Mouse (Mus musculus): ENCODE data around the gene Emc10. TPM values are rescaled to one million over a fixed set of nuclear protein-coding genes. Genes with fewer than 3 reads are reported as not detected.

Emc10 gene
- polyA plus RNA-seq, 1 experiment = 188 TPM

DNA sequence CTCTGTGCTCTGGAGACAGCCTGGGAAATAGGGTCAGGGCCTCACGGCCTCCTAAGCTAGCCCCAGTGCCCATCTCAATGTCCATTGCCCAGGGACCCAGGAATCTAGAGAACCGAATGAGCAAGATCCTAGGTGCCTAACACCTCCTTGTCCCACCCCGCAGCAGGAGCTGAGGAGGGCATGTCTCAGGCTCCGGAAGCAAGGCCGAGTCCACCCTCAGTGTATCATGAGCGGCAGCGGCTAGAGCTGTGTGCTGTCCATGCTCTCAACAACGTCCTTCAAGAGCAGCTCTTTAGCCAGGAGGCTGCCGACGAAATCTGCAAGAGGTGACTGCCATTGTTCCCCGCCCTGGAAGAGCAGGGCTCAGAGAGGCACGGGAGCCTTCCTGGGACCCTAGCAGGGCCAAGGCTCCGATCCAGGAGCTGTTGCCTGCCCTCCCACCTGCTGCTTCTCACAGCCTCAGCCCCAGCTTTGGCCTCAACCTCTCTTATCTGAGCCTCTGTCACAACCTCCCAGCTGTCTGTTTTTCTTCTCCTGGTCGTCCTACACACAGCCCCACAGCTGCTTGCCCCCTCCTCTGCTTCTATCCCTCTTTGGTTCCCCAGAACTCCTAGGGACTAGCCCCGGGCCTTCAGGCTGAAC, 27.6 kb downstream of the Emc10 start:
- TF ChIP-seq CTCF (IDR thresholded peaks at IDR 0.05; ENCODE audit: extremely low read depth, insufficient read depth, insufficient read length, insufficient replicate concordance) = no peak
- H3K4me3 ChIP-seq (ENCODE audit: extremely low read depth, insufficient read depth, insufficient read length) = peak overlapping the region; percentile 77
- 0 out of 2 replicates have a peak, but pooled peaks cover 4% of the 10 kb centered on the region for H3K4me1 ChIP-seq (ENCODE audit: control insufficient read depth, insufficient read depth, insufficient read length)
- H3K27ac ChIP-seq (ENCODE audit: insufficient read depth, low read length) = peak overlapping the region; percentile 6; the same call in 1 of the 2 replicates
- no peaks in the 10 kb centered on the region for H3K27me3 ChIP-seq (ENCODE audit: control insufficient read depth, insufficient read depth, low read length)
- H3K36me3 ChIP-seq (ENCODE audit: control insufficient read depth, insufficient read depth, low read length) = no peaks in the 10 kb centered on the region
- 85% methylated on average over 15 of the region's 15 CpGs for WGBS
- DNase-seq (ENCODE audit: low read depth in 1 of 2, low spot score in 2 of 2) = no peak

DNA sequence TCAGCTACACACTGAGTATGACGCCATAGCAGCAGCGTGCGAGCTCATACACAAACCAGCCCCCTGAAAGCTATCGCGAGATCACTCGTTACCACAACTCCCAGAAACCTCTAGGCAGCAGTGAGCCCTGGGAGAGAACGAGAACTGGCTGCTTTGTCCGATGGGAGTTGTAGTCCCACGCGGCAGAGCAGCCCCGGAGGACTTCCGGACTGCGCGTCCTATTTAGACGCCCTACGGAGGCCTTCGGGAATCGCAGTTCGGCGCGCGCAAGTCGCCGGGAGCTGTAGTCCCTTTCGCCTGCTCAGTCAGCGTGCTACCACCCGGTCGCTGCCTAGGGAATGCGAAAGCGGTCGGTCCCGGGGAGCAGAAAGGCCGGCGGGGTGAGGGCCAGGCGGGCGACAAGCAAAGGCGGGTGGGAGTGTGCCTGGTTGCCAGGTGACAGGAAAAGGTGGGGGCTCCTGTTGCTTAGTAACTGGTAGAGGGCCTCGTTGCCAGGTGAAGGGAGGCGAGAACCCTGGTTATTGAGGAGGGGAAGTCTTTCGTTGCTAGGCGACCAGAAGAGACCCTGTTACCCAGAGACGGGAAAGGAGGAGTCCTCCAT, 28.4 kb downstream of the Emc10 start, which contains the start of gene Josd2:
Gene Josd2 (plus strand): TSS at position 170 of the 601 bp plus-strand sequence.
- Histone ChIP-seq H3K27ac (ENCODE audit: insufficient read depth, low read length) (peak within 1 kb of the TSS; percentile 54), H3K4me1 (ENCODE audit: control insufficient read depth, insufficient read depth, insufficient read length) (0 out of 2 replicates have a peak, but pooled peaks cover 4% of the 10 kb centered on the region), H3K4me3 (ENCODE audit: extremely low read depth, insufficient read depth, insufficient read length) (peak within 1 kb of the TSS; percentile 77), H3K27me3 (ENCODE audit: control insufficient read depth, insufficient read depth, low read length) (no peaks in the 10 kb centered on the region), H3K36me3 (ENCODE audit: control insufficient read depth, insufficient read depth, low read length) (no peaks in the 10 kb centered on the region)
- peak; percentile 90 to 95 for DNase-seq (ENCODE audit: low read depth in 1 of 2, low spot score in 2 of 2)
- under 1% methylated on average over 42 of the region's 42 CpGs for WGBS
- TF ChIP-seq POLR2A (IDR thresholded peaks at IDR 0.05; ENCODE audit: low read depth, low read length) (peak; percentile 11; the same call in 1 of the 2 replicates), CTCF (IDR thresholded peaks at IDR 0.05; ENCODE audit: extremely low read depth, insufficient read depth, insufficient read length, insufficient replicate concordance) (no peak)

DNA sequence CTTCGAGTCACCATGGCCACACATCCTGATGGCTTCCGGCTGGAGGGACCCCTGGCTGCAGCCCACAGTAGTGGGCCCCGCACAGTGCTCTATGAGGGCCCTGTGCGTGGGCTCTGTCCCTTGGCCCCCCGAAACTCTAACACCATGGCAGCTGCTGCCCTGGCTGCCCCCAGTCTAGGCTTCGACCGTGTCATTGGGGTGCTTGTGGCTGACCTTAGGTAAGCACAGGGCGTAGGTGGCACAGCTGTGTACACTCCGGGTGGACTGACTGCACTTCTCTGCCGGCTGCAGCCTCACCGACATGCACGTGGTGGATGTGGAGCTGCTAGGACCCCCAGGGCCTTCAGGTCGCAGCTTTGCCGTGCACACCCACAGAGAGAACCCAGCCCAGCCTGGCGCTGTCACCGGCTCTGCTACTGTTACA, 29.4 kb downstream of the Emc10 start:
- 0 out of 2 replicates have a peak, but pooled peaks cover 4% of the 10 kb centered on the region for H3K4me1 ChIP-seq (ENCODE audit: control insufficient read depth, insufficient read depth, insufficient read length)
- no peak overlapping the region for H3K4me3 ChIP-seq (ENCODE audit: extremely low read depth, insufficient read depth, insufficient read length)
- H3K27me3 ChIP-seq (ENCODE audit: control insufficient read depth, insufficient read depth, low read length) = peaks cover 8% of the 10 kb centered on the region; the same call in 1 of the 2 replicates
- TF ChIP-seq POLR2A (IDR thresholded peaks at IDR 0.05; ENCODE audit: low read depth, low read length) = no peak
- no peak for TF ChIP-seq CTCF (IDR thresholded peaks at IDR 0.05; ENCODE audit: extremely low read depth, insufficient read depth, insufficient read length, insufficient replicate concordance)
- no peak overlapping the region for H3K27ac ChIP-seq (ENCODE audit: insufficient read depth, low read length)
- WGBS = 94% methylated on average over 16 of the region's 16 CpGs
- no peak for DNase-seq (ENCODE audit: low read depth in 1 of 2, low spot score in 2 of 2)
- H3K36me3 ChIP-seq (ENCODE audit: control insufficient read depth, insufficient read depth, low read length) = no peaks in the 10 kb centered on the region

DNA sequence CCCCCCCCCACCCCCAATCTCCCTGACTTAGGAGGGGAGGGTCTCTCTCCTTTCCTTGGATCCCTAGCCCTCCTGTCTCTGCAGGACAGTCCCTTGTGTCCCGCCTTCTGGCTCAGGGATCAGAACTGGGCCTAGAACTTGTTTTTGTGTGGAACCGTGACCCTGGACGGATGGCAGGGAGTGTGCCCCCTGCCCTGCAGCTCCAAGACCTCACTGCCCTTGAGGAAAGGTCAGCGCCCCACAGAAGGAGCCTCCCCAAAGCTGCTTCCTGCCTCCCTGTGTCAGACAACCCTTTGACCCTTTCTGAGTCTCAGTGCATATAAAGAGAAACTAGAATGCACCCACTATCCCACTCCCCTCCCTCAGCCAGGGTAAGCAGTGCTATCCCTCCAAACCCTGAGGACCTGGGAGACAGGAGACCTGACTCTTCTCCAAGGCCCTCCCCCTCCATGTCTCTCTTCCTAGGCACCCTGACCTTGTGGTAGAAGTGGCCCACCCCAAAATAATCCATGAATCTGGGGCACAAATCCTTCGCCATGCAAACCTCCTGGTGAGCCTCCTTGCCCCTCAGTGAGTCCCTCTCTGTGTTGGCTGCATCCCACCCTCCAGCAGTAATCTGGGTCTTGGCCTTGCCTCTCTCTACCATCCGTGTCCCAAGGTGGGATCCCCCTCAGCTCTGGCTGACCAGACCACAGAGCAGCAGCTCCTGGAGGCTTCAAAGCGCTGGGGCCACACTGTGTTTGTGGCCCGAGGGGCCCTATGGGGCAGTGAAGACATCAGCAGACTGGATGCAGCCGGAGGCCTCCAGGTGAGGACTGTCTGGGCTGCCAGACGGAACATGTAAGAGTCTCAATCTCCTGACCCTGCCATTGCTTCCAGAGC, 30.1 kb downstream of the Emc10 start:
- H3K4me1 ChIP-seq (ENCODE audit: control insufficient read depth, insufficient read depth, insufficient read length) = 0 out of 2 replicates have a peak, but pooled peaks cover 4% of the 10 kb centered on the region
- no peak for TF ChIP-seq POLR2A (IDR thresholded peaks at IDR 0.05; ENCODE audit: low read depth, low read length)
- TF ChIP-seq CTCF (IDR thresholded peaks at IDR 0.05; ENCODE audit: extremely low read depth, insufficient read depth, insufficient read length, insufficient replicate concordance) = no peak
- H3K27ac ChIP-seq (ENCODE audit: insufficient read depth, low read length) = no peak overlapping the region
- peaks cover 8% of the 10 kb centered on the region; the same call in 1 of the 2 replicates for H3K27me3 ChIP-seq (ENCODE audit: control insufficient read depth, insufficient read depth, low read length)
- 85% methylated on average over 10 of the region's 10 CpGs for WGBS
- no peak for DNase-seq (ENCODE audit: low read depth in 1 of 2, low spot score in 2 of 2)
- no peak overlapping the region for H3K4me3 ChIP-seq (ENCODE audit: extremely low read depth, insufficient read depth, insufficient read length)
- H3K36me3 ChIP-seq (ENCODE audit: control insufficient read depth, insufficient read depth, low read length) = no peaks in the 10 kb centered on the region

DNA sequence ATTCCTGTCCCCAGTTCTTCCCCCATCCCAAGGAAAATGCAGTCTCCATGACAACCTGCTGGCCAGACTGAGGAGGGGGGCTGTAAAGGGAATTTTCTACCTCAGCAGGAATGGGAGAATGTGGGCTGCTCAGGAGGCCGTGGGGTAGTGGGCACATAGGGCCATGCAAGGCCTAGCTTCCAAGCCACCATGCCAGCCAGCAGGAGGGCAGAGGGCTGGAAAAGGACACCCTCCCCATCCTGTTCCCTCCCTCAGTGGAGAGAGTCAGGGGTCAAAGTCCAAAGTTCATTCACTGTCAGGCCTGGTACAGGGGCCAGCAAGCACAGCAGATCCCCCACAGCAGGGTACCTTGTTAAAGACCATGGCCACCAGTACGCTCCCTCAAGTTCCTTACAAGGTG, 31.2 kb downstream of the Emc10 start, which contains the start of gene Aspdh:
Gene Aspdh (plus strand): TSS at position 281 of the 400 bp plus-strand sequence.
- Histone ChIP-seq H3K4me3 (ENCODE audit: extremely low read depth, insufficient read depth, insufficient read length) (no peak within 1 kb of the TSS), H3K27ac (ENCODE audit: insufficient read depth, low read length) (no peak within 1 kb of the TSS), H3K36me3 (ENCODE audit: control insufficient read depth, insufficient read depth, low read length) (no peaks in the 10 kb centered on the region), H3K4me1 (ENCODE audit: control insufficient read depth, insufficient read depth, insufficient read length) (0 out of 2 replicates have a peak, but pooled peaks cover 4% of the 10 kb centered on the region), H3K27me3 (ENCODE audit: control insufficient read depth, insufficient read depth, low read length) (peaks cover 8% of the 10 kb centered on the region; the same call in 1 of the 2 replicates)
- 73% methylated on average over 2 of the region's 2 CpGs for WGBS
- no peak for TF ChIP-seq POLR2A (IDR thresholded peaks at IDR 0.05; ENCODE audit: low read depth, low read length)
- no peak for TF ChIP-seq CTCF (IDR thresholded peaks at IDR 0.05; ENCODE audit: extremely low read depth, insufficient read depth, insufficient read length, insufficient replicate concordance)
- DNase-seq (ENCODE audit: low read depth in 1 of 2, low spot score in 2 of 2) = no peak

DNA sequence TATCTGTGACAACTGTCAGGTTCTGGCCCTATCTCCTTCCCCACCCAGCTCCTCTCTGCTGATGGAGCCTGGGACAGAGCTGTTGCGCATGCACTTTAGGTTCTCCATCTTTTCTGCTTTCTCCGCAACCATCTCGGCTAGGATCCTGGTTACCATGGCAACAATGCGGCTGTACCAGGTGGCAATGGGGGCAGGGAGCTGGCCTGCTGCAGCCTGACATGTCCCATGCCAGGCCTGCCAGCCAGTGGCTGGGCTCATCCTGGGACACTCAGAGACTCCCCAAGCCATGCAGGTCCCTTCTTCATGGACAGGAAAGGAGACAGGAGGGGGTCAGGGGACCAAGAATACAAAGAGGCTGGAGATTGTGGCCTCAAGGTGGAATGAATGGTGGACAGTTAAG, 31.8 kb downstream of the Emc10 start:
- H3K36me3 ChIP-seq (ENCODE audit: control insufficient read depth, insufficient read depth, low read length) = no peaks in the 10 kb centered on the region
- 0 out of 2 replicates have a peak, but pooled peaks cover 4% of the 10 kb centered on the region for H3K4me1 ChIP-seq (ENCODE audit: control insufficient read depth, insufficient read depth, insufficient read length)
- DNase-seq (ENCODE audit: low read depth in 1 of 2, low spot score in 2 of 2) = no peak
- no peak overlapping the region for H3K4me3 ChIP-seq (ENCODE audit: extremely low read depth, insufficient read depth, insufficient read length)
- H3K27me3 ChIP-seq (ENCODE audit: control insufficient read depth, insufficient read depth, low read length) = peaks cover 8% of the 10 kb centered on the region; the same call in 1 of the 2 replicates
- WGBS = 41% methylated on average over 4 of the region's 4 CpGs
- no peak overlapping the region for H3K27ac ChIP-seq (ENCODE audit: insufficient read depth, low read length)
- TF ChIP-seq POLR2A (IDR thresholded peaks at IDR 0.05; ENCODE audit: low read depth, low read length) = no peak
- no peak for TF ChIP-seq CTCF (IDR thresholded peaks at IDR 0.05; ENCODE audit: extremely low read depth, insufficient read depth, insufficient read length, insufficient replicate concordance)

All from spleen, adult 2 months (tissue).